Mouse (Mus musculus): ENCODE measurements around the gene Eif1ad.

DNA sequence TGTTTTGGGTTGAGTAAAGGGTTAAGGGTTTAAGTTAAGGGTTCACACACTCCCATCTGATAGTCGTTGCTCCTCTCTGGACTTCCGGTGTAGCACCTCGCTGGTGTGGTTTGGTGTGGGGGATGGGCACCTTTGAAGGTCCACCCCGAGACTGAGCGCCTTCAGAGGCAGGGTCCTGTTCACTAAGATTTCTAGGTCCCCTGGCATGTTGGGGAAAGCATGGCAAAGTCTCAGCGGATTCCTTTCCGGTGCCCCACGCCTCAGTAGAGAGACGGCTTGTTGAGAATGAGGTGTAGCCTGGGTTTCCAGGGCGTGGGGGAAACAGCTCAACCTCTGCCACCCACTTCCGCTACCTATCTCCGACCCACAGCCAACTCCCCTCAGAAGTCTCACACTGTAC is 23.1 kb downstream of the Eif1ad start:
- TF ChIP-seq CTCF (conservative IDR thresholded peaks at IDR 0.05; ENCODE audit: low read length) (no peak), POU5F1 (IDR thresholded peaks at IDR 0.05; ENCODE audit: borderline replicate concordance, low read length) (no peak), NANOG (IDR thresholded peaks at IDR 0.05; ENCODE audit: borderline replicate concordance, low read length) (no peak)
